Mouse (Mus musculus): ENCODE results near the gene Sacm1l.

The Sacm1l gene

GRCm38 (mm10) chr9:123529392-123530157 is at the start of gene Sacm1l:
Sacm1l (plus strand) TSS chr9:123529759.
- peak; percentile 98 for DNase-seq (ENCODE audit: low read depth, low spot score)

GRCm38 (mm10) chr9:123479876-123480252 is 49.7 kb upstream of the Sacm1l start:
- DNase-seq (ENCODE audit: low read depth, low spot score): no peak

- no peak for DNase-seq (ENCODE audit: low read depth, low spot score)
These were observed 49.2 kb upstream of the Sacm1l start for GRCm38 (mm10) chr9:123480253-123480921.

- no peak for DNase-seq (ENCODE audit: low read depth, low spot score)
These were observed 48.4 kb upstream of the Sacm1l start for GRCm38 (mm10) chr9:123481136-123481535.

GRCm38 (mm10) chr9:123483598-123483997 is 46.0 kb upstream of the Sacm1l start:
- no peak for DNase-seq (ENCODE audit: low read depth, low spot score)

- DNase-seq (ENCODE audit: low read depth, low spot score): no peak
These were observed 44.7 kb upstream of the Sacm1l start for GRCm38 (mm10) chr9:123484830-123485229.

GRCm38 (mm10) chr9:123485561-123485960 is 44.0 kb upstream of the Sacm1l start:
- no peak for DNase-seq (ENCODE audit: low read depth, low spot score)

- DNase-seq (ENCODE audit: low read depth, low spot score): no peak
These were observed 42.9 kb upstream of the Sacm1l start for GRCm38 (mm10) chr9:123486635-123487034.

GRCm38 (mm10) chr9:123489073-123489472 is 40.5 kb upstream of the Sacm1l start:
- DNase-seq (ENCODE audit: low read depth, low spot score): no peak

GRCm38 (mm10) chr9:123489727-123490343 is 39.7 kb upstream of the Sacm1l start:
- no peak for DNase-seq (ENCODE audit: low read depth, low spot score)

- DNase-seq (ENCODE audit: low read depth, low spot score): no peak
These were observed 38.6 kb upstream of the Sacm1l start for GRCm38 (mm10) chr9:123490930-123491329.

GRCm38 (mm10) chr9:123491917-123492585 is 37.5 kb upstream of the Sacm1l start:
- DNase-seq (ENCODE audit: low read depth, low spot score): no peak

GRCm38 (mm10) chr9:123496665-123497064 is 32.9 kb upstream of the Sacm1l start:
- DNase-seq (ENCODE audit: low read depth, low spot score): peak; percentile 44

GRCm38 (mm10) chr9:123497906-123498305 is 31.7 kb upstream of the Sacm1l start:
- DNase-seq (ENCODE audit: low read depth, low spot score): no peak

- no peak for DNase-seq (ENCODE audit: low read depth, low spot score)
These were observed 29.1 kb upstream of the Sacm1l start for GRCm38 (mm10) chr9:123500480-123500879.

GRCm38 (mm10) chr9:123503171-123503834 is 26.3 kb upstream of the Sacm1l start:
- no peak for DNase-seq (ENCODE audit: low read depth, low spot score)

GRCm38 (mm10) chr9:123504325-123504724 is 25.2 kb upstream of the Sacm1l start:
- peak; percentile 81 for DNase-seq (ENCODE audit: low read depth, low spot score)

- DNase-seq (ENCODE audit: low read depth, low spot score): no peak
These were observed 24.0 kb upstream of the Sacm1l start for GRCm38 (mm10) chr9:123505598-123505997.

- DNase-seq (ENCODE audit: low read depth, low spot score): no peak
These were observed 23.1 kb upstream of the Sacm1l start for GRCm38 (mm10) chr9:123506270-123507146.

- peak; percentile 20 for DNase-seq (ENCODE audit: low read depth, low spot score)
These were observed 22.2 kb upstream of the Sacm1l start for GRCm38 (mm10) chr9:123507380-123507779.

- no peak for DNase-seq (ENCODE audit: low read depth, low spot score)
These were observed 20.6 kb upstream of the Sacm1l start for GRCm38 (mm10) chr9:123508986-123509385.

All from ES-CJ7 (cell line).